Mouse (Mus musculus): ENCODE measurements around the gene Ubtd2. TPM values are rescaled to one million over a fixed set of nuclear protein-coding genes. Genes with fewer than 3 reads are reported as not detected.

The Ubtd2 gene
- polyA plus RNA-seq, 1 experiment, result 21.2 TPM

GRCm38 (mm10) chr11:32518770-32519169 lies 63.6 kb downstream of the Ubtd2 start:
- no peak for DNase-seq (ENCODE audit: low spot score)

- no peak for DNase-seq (ENCODE audit: low spot score)
These were observed 64.2 kb downstream of the Ubtd2 start for GRCm38 (mm10) chr11:32519354-32519753.

- DNase-seq (ENCODE audit: low spot score), result no peak
These were observed 66.1 kb downstream of the Ubtd2 start for GRCm38 (mm10) chr11:32521246-32521645.

GRCm38 (mm10) chr11:32524122-32524920 lies 69.2 kb downstream of the Ubtd2 start:
- no peak for DNase-seq (ENCODE audit: low spot score)

- no peak for DNase-seq (ENCODE audit: low spot score)
These were observed 71.8 kb downstream of the Ubtd2 start for GRCm38 (mm10) chr11:32527006-32527405.

GRCm38 (mm10) chr11:32530151-32530550 lies 75.0 kb downstream of the Ubtd2 start:
- DNase-seq (ENCODE audit: low spot score), result no peak

GRCm38 (mm10) chr11:32531871-32532764 lies 76.9 kb downstream of the Ubtd2 start, which contains the start of gene Efcab9:
Gene Efcab9, minus strand, starts transcription at chr11:32532081.
- no peak for DNase-seq (ENCODE audit: low spot score)

GRCm38 (mm10) chr11:32532765-32533481 lies 77.8 kb downstream of the Ubtd2 start, which contains the start of gene Stk10:
Gene Stk10, plus strand, starts transcription at chr11:32533305.
- DNase-seq (ENCODE audit: low spot score), result peak; percentile 91

GRCm38 (mm10) chr11:32533482-32534261 lies 78.5 kb downstream of the Ubtd2 start:
- DNase-seq (ENCODE audit: low spot score), result no peak

- no peak for DNase-seq (ENCODE audit: low spot score)
These were observed 79.4 kb downstream of the Ubtd2 start for GRCm38 (mm10) chr11:32534453-32535075.

- no peak for DNase-seq (ENCODE audit: low spot score)
These were observed 80.5 kb downstream of the Ubtd2 start for GRCm38 (mm10) chr11:32535646-32536045.

- no peak for DNase-seq (ENCODE audit: low spot score)
These were observed 81.8 kb downstream of the Ubtd2 start for GRCm38 (mm10) chr11:32536954-32537353.

GRCm38 (mm10) chr11:32538435-32538834 lies 83.3 kb downstream of the Ubtd2 start:
- no peak for DNase-seq (ENCODE audit: low spot score)

- DNase-seq (ENCODE audit: low spot score), result no peak
These were observed 83.7 kb downstream of the Ubtd2 start for GRCm38 (mm10) chr11:32538846-32539245.

GRCm38 (mm10) chr11:32539717-32540116 lies 84.5 kb downstream of the Ubtd2 start:
- DNase-seq (ENCODE audit: low spot score), result no peak

GRCm38 (mm10) chr11:32540463-32540862 lies 85.3 kb downstream of the Ubtd2 start:
- no peak for DNase-seq (ENCODE audit: low spot score)

- no peak for DNase-seq (ENCODE audit: low spot score)
These were observed 87.0 kb downstream of the Ubtd2 start for GRCm38 (mm10) chr11:32542181-32542580.

GRCm38 (mm10) chr11:32542687-32543411 lies 87.7 kb downstream of the Ubtd2 start:
- DNase-seq (ENCODE audit: low spot score), result no peak

GRCm38 (mm10) chr11:32544041-32544440 lies 88.9 kb downstream of the Ubtd2 start:
- DNase-seq (ENCODE audit: low spot score), result no peak

GRCm38 (mm10) chr11:32544497-32544896 lies 89.3 kb downstream of the Ubtd2 start:
- DNase-seq (ENCODE audit: low spot score), result no peak
